Mouse (Mus musculus) forebrain, embryonic 15.5 days (tissue): ENCODE results near the gene Kif26a. TPM values are rescaled to one million over a fixed set of nuclear protein-coding genes. Genes with fewer than 3 reads are reported as not detected.

Experiments
- ATAC-seq: fragments of 200-750 bp; cut with Nextera tagmentation; replicated peaks from 2 replicates; pipeline ENCODE4 v1.8.0; 2017; ENCODE audit warnings: mild to moderate bottlenecking, moderate TSS enrichment, moderate library complexity
- H3K27ac ChIP-seq: fragments of 300-500 bp; sonication (generic); replicated peaks from 2 replicates; pipeline ENCODE4 v1.5.1; 2015; ENCODE audit warnings: mild to moderate bottlenecking, inconsistent platforms
- H3K27me3 ChIP-seq: fragments of 300-500 bp; sonication (generic); 2 replicates; pipeline ENCODE4 v1.6.1; 2015; ENCODE audit warnings: inconsistent platforms
- H3K36me3 ChIP-seq: fragments of 300-500 bp; sonication (generic); 2 replicates; pipeline ENCODE4 v1.6.1; 2015; ENCODE audit warnings: mild to moderate bottlenecking, inconsistent platforms
- H3K4me1 ChIP-seq: fragments of 300-500 bp; sonication (generic); 2 replicates; pipeline ENCODE4 v1.6.1; 2015; ENCODE audit warnings: inconsistent platforms
- H3K4me2 ChIP-seq: fragments of 300-500 bp; sonication (generic); replicated peaks from 2 replicates; pipeline ENCODE4 v1.6.1; 2015; ENCODE audit warnings: mild to moderate bottlenecking, inconsistent platforms
- H3K4me3 ChIP-seq: fragments of 300-500 bp; sonication (generic); 2 replicates; pipeline ENCODE4 v1.5.1; 2015; ENCODE audit warnings: mild to moderate bottlenecking, inconsistent platforms
- H3K9ac ChIP-seq: fragments of 300-500 bp; sonication (generic); replicated peaks from 2 replicates; pipeline ENCODE4 v1.6.1; 2015; ENCODE audit warnings: mild to moderate bottlenecking, inconsistent platforms
- H3K9me3 ChIP-seq: fragments of 300-500 bp; sonication (generic); 2 replicates; pipeline ENCODE4 v1.6.1; 2016; ENCODE audit warnings: inconsistent platforms
- WGBS: fragments of 180-500 bp; shearing (Covaris S2); methylation state at CpG from one replicate; pipeline ENCODE4 v1.1.7; 2015; ENCODE audit warnings: mixed read lengths; 5-methylcytosine and 5-hydroxymethylcytosine counted together
- microRNA counts: library from miRNA; unstranded; fragments of <30 nt; microRNA quantifications from one replicate; lab custom pipeline; 2016
- microRNA-seq: library from miRNA; unstranded; fragments of <30 nt; microRNA quantifications from one replicate; pipeline ENCODE4, GENCODE M21; 2016
- polyA plus RNA-seq: library from polyadenylated mRNA; unstranded; fragments of >200 nt; fragmentation: Nextera tagmentation; extraction: Ambion mirVana; gene quantifications from 2 replicates; pipeline ENCODE4 v1.2.1, GENCODE M21; 2015

Kif26a gene
- polyA plus RNA-seq, 1 experiment from 2014 or later, result 18.0 TPM

DNA sequence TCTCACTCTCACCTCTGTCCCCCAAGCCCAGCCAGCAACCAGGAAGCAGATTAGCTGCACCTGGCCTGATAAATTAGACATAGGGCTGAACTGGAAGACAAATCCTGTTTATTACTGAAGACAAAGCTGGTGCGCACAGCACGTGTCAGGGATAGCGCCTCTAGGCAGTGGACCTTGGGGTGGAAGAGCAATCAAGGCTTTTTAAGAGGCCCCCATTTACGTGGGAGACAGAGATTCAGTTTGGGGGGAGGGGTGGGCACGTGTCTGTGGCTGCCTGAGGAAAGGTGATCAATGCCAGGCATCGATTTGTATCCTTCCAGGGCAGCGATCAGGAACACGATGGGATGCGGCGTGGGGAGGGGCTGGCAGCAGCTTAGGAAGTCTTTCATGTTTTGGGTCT is 83.1 kb downstream of the Kif26a start:
- Histone ChIP-seq H3K4me2 (no peak overlapping the region), H3K36me3 (no peaks in the 10 kb centered on the region), H3K27me3 (no peaks in the 10 kb centered on the region), H3K4me1 (no peaks in the 10 kb centered on the region; the same call in 1 of the 2 replicates), H3K9ac (no peak overlapping the region), H3K4me3 (no peak overlapping the region), H3K9me3 (no peaks in the 10 kb centered on the region), H3K27ac (no peak overlapping the region)
- no peak for ATAC-seq
- 57% methylated on average over 10 of the region's 10 CpGs for whole genome bisulfite sequencing

DNA sequence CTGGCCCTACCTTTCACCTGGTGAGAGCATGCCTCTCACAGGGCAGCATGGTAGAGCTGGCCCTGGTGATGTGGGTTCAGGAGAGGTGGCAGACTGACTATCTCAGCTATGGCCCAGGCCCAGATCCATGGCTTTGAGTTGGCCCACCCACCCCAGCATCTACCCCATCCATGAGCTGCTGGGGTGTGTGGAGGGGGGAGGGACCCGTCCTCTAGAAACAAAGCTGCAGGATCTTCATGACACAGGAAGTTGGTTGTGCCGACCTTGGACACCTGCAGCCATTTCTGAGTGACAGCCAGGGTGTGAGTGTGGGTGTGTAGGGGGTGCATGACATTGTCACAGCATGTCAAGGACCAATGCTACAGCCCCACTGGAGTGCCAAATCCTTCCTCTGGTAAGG is 84.2 kb downstream of the Kif26a start:
- Histone ChIP-seq H3K4me3 (no peak overlapping the region), H3K4me1 (no peaks in the 10 kb centered on the region; the same call in 1 of the 2 replicates), H3K9ac (no peak overlapping the region), H3K4me2 (no peak overlapping the region), H3K27me3 (no peaks in the 10 kb centered on the region), H3K36me3 (no peaks in the 10 kb centered on the region), H3K9me3 (no peaks in the 10 kb centered on the region), H3K27ac (no peak overlapping the region)
- WGBS, result 93% methylated on average over 2 of the region's 2 CpGs
- no peak for ATAC-seq

MicroRNAs encoded within 50 kb of the gene (microRNA counts, 519-probe panel; counts per million panel counts)
- 2,709 counts per million, percentile 62 among the panel's probes with 10 or more counts for microRNA mmu-miR-203 (lab: Ali Mortazavi, UCI)

Small RNAs within 50 kb of the gene (microRNA-seq; reads per million reads assigned to microRNA genes)
- gene Mir203 (1,333 reads per million, percentile 81 among the genes with 10 or more reads in this experiment), gene Mir3073a (not detected), gene Mir3073b (not detected)

Other genes with a start within 250 kb of the Kif26a start
- 21.4 and 22.6 TPM in 2 replicates for gene Ppp1r13b, start 238.1 kb upstream of the Kif26a start, polyA plus RNA-seq
- gene Atp5mpl, start 179.2 kb upstream of the Kif26a start, polyA plus RNA-seq, result 615 and 675 TPM in 2 replicates
- 0.34 and 0.50 TPM in 2 replicates for gene Tdrd9, start 174.6 kb upstream of the Kif26a start, polyA plus RNA-seq
- not detected in 2 replicates for gene Rd3l, start 164.9 kb upstream of the Kif26a start, polyA plus RNA-seq
- gene Aspg, start 39.5 kb upstream of the Kif26a start, polyA plus RNA-seq, result 0.20 and 0.22 TPM in 2 replicates